Mouse (Mus musculus): ENCODE measurements around the gene Pdgfb. TPM values are rescaled to one million over a fixed set of nuclear protein-coding genes. Genes with fewer than 3 reads are reported as not detected.

Gene Pdgfb
- total and polyA plus RNA-seq, 3 experiments, result not detected

DNA sequence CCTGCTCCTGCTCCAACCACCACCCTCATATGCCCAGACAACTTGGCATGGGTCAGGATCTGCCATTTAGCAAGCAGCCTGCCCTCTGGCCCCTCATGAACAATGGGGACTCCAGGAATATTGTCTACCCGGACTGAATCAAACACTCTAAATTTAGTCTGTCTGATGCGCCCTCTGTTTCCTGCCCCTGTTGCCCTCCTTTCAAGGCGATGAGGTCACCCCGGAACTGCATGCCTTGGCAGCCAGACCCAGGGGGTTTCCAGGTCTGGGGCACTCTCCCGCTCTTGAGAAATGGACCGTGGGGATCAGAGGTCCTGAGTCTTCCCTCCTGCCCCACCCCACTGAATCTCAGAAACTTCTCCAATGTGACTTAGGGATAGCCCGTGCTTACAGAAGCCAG is 10.8 kb upstream of the Pdgfb start:
- Histone ChIP-seq H3K4me1 (ENCODE audit: control insufficient read depth in 1 of 2, insufficient read depth in 2 of 2) (peaks cover 30 to 47% of the 10 kb centered on the region in 2 experiments), H3K4me2 (ENCODE audit: insufficient read depth, low read depth, poor library complexity, severe bottlenecking) (peak overlapping the region; percentile 21; the same call in 1 of the 2 replicates), H3K4me3 (replicated peaks in 1 of 3; ENCODE audit: low read depth in 2 of 3, low read length in 2 of 3, poor library complexity in 1 of 3) (no peak overlapping the region), H3K36me3 (replicated peaks in 1 of 2; ENCODE audit: control insufficient read depth in 1 of 2, insufficient read depth in 1 of 2, low read length in 1 of 2) (no peaks in the 10 kb centered on the region), H3K9me3 (replicated peaks; ENCODE audit: low read length) (no peaks in the 10 kb centered on the region), H3K27me3 (replicated peaks) (peaks cover 26% of the 10 kb centered on the region), H3K27ac (ENCODE audit: insufficient read depth, low read depth) (no peak overlapping the region), H3K9ac (ENCODE audit: insufficient read depth, low read depth) (no peak overlapping the region), H3K79me2 (replicated peaks; ENCODE audit: control insufficient read depth, extremely low read depth, insufficient read depth, poor library complexity, severe bottlenecking) (no peaks in the 10 kb centered on the region)
- in situ Hi-C loops (cut with MboI; ENCODE audit: low pct_ligation_motif_present, low pct_unique_long_range_greater_than_20kb, low sequenced_read_pairs), result no loop called here
- dilution Hi-C loops (cut with MboI; ENCODE audit: extremely low pct_ligation_motif_present, extremely low pct_unique_long_range_greater_than_20kb, low sequenced_read_pairs), result no loop called here
- peak; percentile 41 for DNase-seq (ENCODE audit: extremely low read depth)
- no peak for TF ChIP-seq SMC3 (IDR thresholded peaks at IDR 0.05; ENCODE audit: low read depth, low read length)
- TF ChIP-seq USF1 (IDR thresholded peaks at IDR 0.05; ENCODE audit: low read depth, low read length), result no peak
- TF ChIP-seq SIN3A (IDR thresholded peaks at IDR 0.05; ENCODE audit: low read length), result no peak
- TF ChIP-seq UBTF (IDR thresholded peaks at IDR 0.05; ENCODE audit: low read depth, low read length), result no peak
- TF ChIP-seq MXI1 (IDR thresholded peaks at IDR 0.05; ENCODE audit: low read depth, low read length), result no peak
- no peak for TF ChIP-seq GABPA (IDR thresholded peaks at IDR 0.05; ENCODE audit: insufficient replicate concordance, low read depth, low read length)
- no peak for TF ChIP-seq CHD2 (IDR thresholded peaks at IDR 0.05; ENCODE audit: low read length)
- no peak for TF ChIP-seq ZMIZ1 (IDR thresholded peaks at IDR 0.05; ENCODE audit: low read depth, low read length)
- TF ChIP-seq ZC3H11A (IDR thresholded peaks at IDR 0.05; ENCODE audit: low read depth, low read length), result no peak
- peak; percentile 42; the same call in 1 of the 2 replicates for TF ChIP-seq TCF12 (IDR thresholded peaks at IDR 0.05; ENCODE audit: low read depth, low read length)
- TF ChIP-seq HCFC1 (IDR thresholded peaks at IDR 0.05; ENCODE audit: low read depth, low read length), result no peak
- TF ChIP-seq CHD1 (IDR thresholded peaks at IDR 0.05; ENCODE audit: low read depth, low read length), result no peak
- no peak for TF ChIP-seq KAT2A (IDR thresholded peaks at IDR 0.05; ENCODE audit: insufficient replicate concordance, low read length)
- TF ChIP-seq USF2 (conservative IDR thresholded peaks at IDR 0.05; ENCODE audit: low read depth, low read length), result no peak
- TF ChIP-seq BHLHE40 (IDR thresholded peaks at IDR 0.05; ENCODE audit: low read depth, low read length), result peak; percentile 23; the same call in 1 of the 2 replicates
- TF ChIP-seq MAX (IDR thresholded peaks at IDR 0.05; ENCODE audit: low read length), result no peak
- TF ChIP-seq NELFE (IDR thresholded peaks at IDR 0.05; ENCODE audit: low read depth, low read length), result no peak
- no peak for TF ChIP-seq EP300 (IDR thresholded peaks at IDR 0.05; ENCODE audit: low read length)
- TF ChIP-seq MAZ (IDR thresholded peaks at IDR 0.05; ENCODE audit: low read depth, low read length), result no peak
- TF ChIP-seq ZNF384 (IDR thresholded peaks at IDR 0.05; ENCODE audit: low read depth, low read length), result no peak
- TF ChIP-seq NRF1 (IDR thresholded peaks at IDR 0.05; ENCODE audit: low read depth, low read length), result no peak
- no peak for TF ChIP-seq RAD21 (IDR thresholded peaks at IDR 0.05; ENCODE audit: low read depth, low read length)
- no peak for TF ChIP-seq RCOR1 (conservative IDR thresholded peaks at IDR 0.05; ENCODE audit: low read depth, low read length)
- TF ChIP-seq ETS1 (conservative IDR thresholded peaks at IDR 0.05; ENCODE audit: low read depth, low read length), result peak; percentile 61
- peak; percentile 80; the same call in 1 of the 2 replicates for TF ChIP-seq MEF2A (IDR thresholded peaks at IDR 0.05; ENCODE audit: borderline replicate concordance, low read depth, low read length)
- no peak for TF ChIP-seq PAX5 (IDR thresholded peaks at IDR 0.05; ENCODE audit: low read length)
- peak; percentile 64; the same call in 1 of the 2 replicates for TF ChIP-seq ELF1 (IDR thresholded peaks at IDR 0.05; ENCODE audit: low read depth, low read length)
- TF ChIP-seq IRF4 (IDR thresholded peaks at IDR 0.05; ENCODE audit: low read depth, low read length), result 0 out of 2 replicates have a peak, but pooled peaks have one; percentile 24
- TF ChIP-seq MYC (IDR thresholded peaks at IDR 0.05; ENCODE audit: low read depth, low read length), result no peak
- 0 out of 2 replicates have a peak, but pooled peaks have one; percentile 35 for TF ChIP-seq JUND (conservative IDR thresholded peaks at IDR 0.05; ENCODE audit: low read depth, low read length)
- no peak for TF ChIP-seq POLR2AphosphoS2 (IDR thresholded peaks at IDR 0.05; ENCODE audit: low read depth, low read length)
- no peak for TF ChIP-seq E2F4 (IDR thresholded peaks at IDR 0.05; ENCODE audit: insufficient replicate concordance, low read depth, low read length)
- TF ChIP-seq POLR2A (IDR thresholded peaks at IDR 0.05; ENCODE audit: low read depth, low read length), result no peak
- TF ChIP-seq TBP (conservative IDR thresholded peaks at IDR 0.05; ENCODE audit: low read depth, low read length), result no peak
- peak; percentile 66 for TF ChIP-seq JUN (IDR thresholded peaks at IDR 0.05; ENCODE audit: insufficient read depth, low read depth, low read length)
